Mouse (Mus musculus) E14TG2a.4 (cell line): ENCODE data around the gene Nudc.
A peak's percentile ranks its signal among the peaks of the same experiment; 100 is the strongest.
"Not testable (repeated sequence)": the region's sequence is repeated elsewhere in the genome, so short reads cannot be mapped to it uniquely, and the experiment has no call there.

Experiments used
- H3K27me3 ChIP-seq: 2 replicates; pipeline ENCODE4 v1.6.1; 2014; ENCODE audit warnings: low read length, control low read depth; ENCODE audit not compliant: insufficient read depth
- H3K36me3 ChIP-seq: 2 replicates; pipeline ENCODE4 v1.6.1; 2014; ENCODE audit warnings: low read length, control low read depth; ENCODE audit not compliant: insufficient read depth
- H3K4me1 ChIP-seq: replicated peaks from 2 replicates; pipeline ENCODE4 v1.6.1; 2014; ENCODE audit warnings: low read depth, low read length, control low read depth
- H3K4me3 ChIP-seq: replicated peaks from 2 replicates; pipeline ENCODE4 v1.5.1; 2014; ENCODE audit warnings: mild to moderate bottlenecking, low read length
- H3K9me3 ChIP-seq: 2 replicates; pipeline ENCODE4 v1.6.1; 2014; ENCODE audit warnings: low read length, control low read depth
- CTCF ChIP-seq: conservative IDR thresholded peaks from 2 replicates; pipeline ENCODE4 v1.5.1; 2014; ENCODE audit warnings: low read length
- NANOG ChIP-seq: IDR thresholded peaks from 2 replicates; pipeline ENCODE4 v1.6.1; 2014; ENCODE audit warnings: borderline replicate concordance, low read length, mixed read lengths
- POU5F1 ChIP-seq: IDR thresholded peaks from 2 replicates; pipeline ENCODE4 v1.6.1; 2014; ENCODE audit warnings: low read length, borderline replicate concordance

Gene Nudc

DNA sequence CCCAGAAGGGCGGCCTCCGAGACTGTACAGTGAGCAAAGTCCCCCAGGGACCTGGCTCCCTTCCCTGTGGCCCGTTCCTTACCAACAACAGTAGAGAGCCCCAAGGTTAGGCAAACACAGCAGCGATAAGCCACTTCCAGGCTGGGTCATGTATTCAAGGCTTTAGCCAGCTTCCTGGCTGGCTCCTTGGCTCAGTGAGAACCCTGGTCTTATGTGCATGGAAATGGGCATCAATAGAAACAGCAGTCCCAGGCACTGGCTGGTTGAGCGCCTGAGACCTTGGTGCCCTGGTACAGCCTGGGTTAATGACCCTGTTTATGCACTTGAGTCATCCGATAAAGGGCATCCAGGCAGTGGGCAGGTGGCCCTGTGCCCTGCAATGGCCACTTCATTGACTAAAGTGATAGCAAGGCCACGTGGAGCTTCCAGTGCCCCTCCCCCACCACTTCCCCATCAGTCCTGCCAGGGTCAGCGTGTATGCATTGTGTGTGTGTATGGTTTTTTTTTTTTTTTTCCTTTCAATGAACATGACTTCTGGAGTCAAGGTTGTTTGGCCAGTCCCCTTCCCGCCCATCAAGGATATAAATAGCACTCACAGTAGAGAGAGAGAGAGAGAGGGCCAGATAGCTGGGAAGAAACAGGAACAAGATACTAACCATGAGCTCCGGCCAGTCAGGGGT lies 7.1 kb upstream of the Nudc start, which contains the start of gene Nr0b2:
Nr0b2 (plus strand) TSS at position 609 of the 680 bp plus-strand sequence.
- Histone ChIP-seq H3K4me1 (peaks cover 22% of the 10 kb centered on the region), H3K36me3 (no peaks in the 10 kb centered on the region), H3K4me3 (peak within 1 kb of the TSS; percentile 63), H3K27me3 (peaks cover 35% of the 10 kb centered on the region), H3K9me3 (no peaks in the 10 kb centered on the region)
- TF ChIP-seq NANOG (no peak), CTCF (no peak), POU5F1 (no peak)

- Histone ChIP-seq H3K4me3 (no peak overlapping the region), H3K4me1 (peaks cover 22% of the 10 kb centered on the region), H3K27me3 (peaks cover 30% of the 10 kb centered on the region), H3K9me3 (no peaks in the 10 kb centered on the region), H3K36me3 (no peaks in the 10 kb centered on the region)
- TF ChIP-seq CTCF, result no peak
- TF ChIP-seq NANOG, result no peak
- TF ChIP-seq POU5F1, result no peak
Measured at GRCm38 (mm10) chr4:133552029-133552428, 6.2 kb upstream of the Nudc start.

GRCm38 (mm10) chr4:133536652-133537051 lies 9.1 kb downstream of the Nudc start:
- H3K4me3 ChIP-seq, result no peak overlapping the region
- H3K9me3 ChIP-seq, result no peaks in the 10 kb centered on the region
- TF ChIP-seq POU5F1 (no peak), CTCF (no peak), NANOG (no peak)
- peaks cover 62% of the 10 kb centered on the region for H3K4me1 ChIP-seq
- H3K36me3 ChIP-seq, result peaks cover 94% of the 10 kb centered on the region
- H3K27me3 ChIP-seq, result no peaks in the 10 kb centered on the region

DNA sequence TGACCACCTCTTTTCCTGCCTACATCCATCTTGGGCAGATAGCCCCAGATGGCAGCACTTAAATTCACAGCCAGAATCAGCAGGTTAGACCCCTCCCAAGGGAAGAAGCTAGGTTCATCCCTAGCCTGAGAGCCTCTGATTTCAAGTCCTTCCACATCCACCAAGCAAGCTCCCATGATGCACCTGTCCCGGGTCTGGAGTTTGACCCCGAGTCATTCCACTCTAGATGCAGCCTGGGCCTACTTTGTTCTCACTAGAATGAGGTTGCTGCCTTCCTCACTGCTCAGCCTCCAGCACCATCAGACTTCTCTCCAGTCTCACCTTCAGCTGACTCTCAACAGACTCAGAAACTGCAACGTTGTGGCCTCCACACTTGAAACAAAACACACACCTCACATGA lies 9.7 kb downstream of the Nudc start:
- Histone ChIP-seq H3K36me3 (peaks cover 94% of the 10 kb centered on the region), H3K27me3 (no peaks in the 10 kb centered on the region), H3K9me3 (no peaks in the 10 kb centered on the region), H3K4me3 (no peak overlapping the region), H3K4me1 (peaks cover 61% of the 10 kb centered on the region)
- TF ChIP-seq NANOG, result no peak
- no peak for TF ChIP-seq POU5F1
- no peak for TF ChIP-seq CTCF

DNA sequence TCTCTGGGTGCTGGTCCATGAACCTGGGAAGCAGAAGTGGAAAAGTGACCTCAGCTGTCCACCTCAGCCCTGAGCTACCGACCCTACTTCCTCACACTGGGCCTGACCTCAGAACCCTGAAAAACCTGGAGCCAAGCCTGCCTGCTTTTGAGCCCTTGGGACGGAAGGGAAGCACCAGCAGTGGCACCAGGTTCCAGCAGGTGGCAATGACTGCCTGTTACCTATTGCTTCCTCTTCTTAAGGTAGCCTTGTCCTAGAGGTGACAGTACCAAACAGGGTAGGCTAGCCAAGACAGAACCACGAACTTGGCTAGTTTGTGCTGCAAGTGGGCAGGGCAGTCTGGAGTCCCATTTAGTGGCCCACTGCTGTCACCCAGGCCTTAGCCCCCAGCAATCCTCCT lies 13.0 kb downstream of the Nudc start:
- H3K4me3 ChIP-seq, result no peak overlapping the region
- H3K27me3 ChIP-seq, result no peaks in the 10 kb centered on the region
- H3K36me3 ChIP-seq, result peaks cover 98% of the 10 kb centered on the region
- H3K4me1 ChIP-seq, result peaks cover 63% of the 10 kb centered on the region
- TF ChIP-seq POU5F1 (no peak), NANOG (no peak), CTCF (no peak)
- H3K9me3 ChIP-seq, result no peaks in the 10 kb centered on the region

DNA sequence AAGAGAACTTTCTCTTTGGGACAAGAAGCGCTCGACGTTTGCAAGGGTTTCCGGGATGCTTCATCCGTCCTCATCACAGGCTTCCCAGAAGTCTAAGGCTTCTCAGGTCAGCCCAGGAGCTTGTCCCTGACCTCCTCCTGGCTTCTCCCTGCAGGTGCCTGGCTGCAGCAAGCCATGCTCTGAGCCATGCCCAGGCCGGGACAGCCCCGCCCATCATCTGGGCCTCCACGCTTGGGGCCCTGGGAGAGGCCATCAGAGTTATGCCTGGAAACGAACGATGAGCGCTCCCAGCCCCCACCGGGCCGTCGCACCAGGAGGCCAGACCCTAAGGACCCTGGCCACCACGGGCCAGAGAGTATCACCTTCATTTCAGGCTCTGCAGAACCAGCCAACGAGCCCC lies 18.0 kb downstream of the Nudc start:
- H3K36me3 ChIP-seq, result peaks cover 52% of the 10 kb centered on the region
- peaks cover 39% of the 10 kb centered on the region for H3K4me1 ChIP-seq
- H3K27me3 ChIP-seq, result no peaks in the 10 kb centered on the region
- TF ChIP-seq NANOG (no peak), CTCF (no peak)
- peak overlapping the region; percentile 66 for H3K4me3 ChIP-seq
- no peaks in the 10 kb centered on the region for H3K9me3 ChIP-seq

DNA sequence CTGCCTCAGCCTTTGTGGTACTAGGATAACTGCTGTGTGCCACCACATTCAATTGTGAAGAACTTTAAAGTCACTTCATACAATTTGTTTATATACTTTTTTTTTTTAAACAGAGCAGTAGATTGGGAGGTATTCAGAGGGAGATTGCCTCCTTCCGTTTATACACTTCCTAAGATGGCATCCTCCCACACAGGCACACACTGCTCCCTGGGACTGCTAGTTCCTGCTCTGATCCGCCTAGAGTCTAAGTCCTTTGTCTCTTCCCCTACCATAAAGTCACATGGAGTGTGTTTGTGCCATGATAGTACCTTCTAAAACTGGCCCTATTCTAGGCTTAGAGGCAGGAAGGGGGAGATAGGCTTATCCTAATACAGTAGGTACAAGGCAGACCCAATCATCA lies 24.3 kb downstream of the Nudc start:
- TF ChIP-seq NANOG (no peak), POU5F1 (no peak), CTCF (no peak)

DNA sequence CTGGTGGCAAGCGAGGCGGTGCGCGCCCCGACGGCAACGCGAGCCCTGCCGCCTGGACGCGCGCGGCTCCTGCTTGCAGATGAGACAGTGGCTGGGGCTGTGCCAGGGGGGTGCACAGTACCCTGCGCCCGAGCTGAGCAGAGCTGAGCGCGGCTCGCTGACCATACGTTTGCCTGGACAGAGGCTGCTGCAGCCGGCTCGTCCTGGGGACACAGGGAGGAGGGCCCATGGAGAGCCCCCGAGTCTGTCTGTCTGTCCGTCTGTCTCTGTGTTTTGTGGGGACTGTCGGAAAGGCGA lies 26.5 kb downstream of the Nudc start:
- no peaks in the 10 kb centered on the region for H3K36me3 ChIP-seq
- no peak for TF ChIP-seq CTCF
- TF ChIP-seq NANOG, result no peak
- no peak for TF ChIP-seq POU5F1
- peak overlapping the region; percentile 83 for H3K4me3 ChIP-seq

More for the DNA sequence above, 24.3 kb downstream of the Nudc start:
- no peak overlapping the region for H3K4me3 ChIP-seq
- peaks cover 28% of the 10 kb centered on the region for H3K27me3 ChIP-seq
- H3K36me3 ChIP-seq, result no peaks in the 10 kb centered on the region
- H3K9me3 ChIP-seq, result no peaks in the 10 kb centered on the region
- peaks cover 6% of the 10 kb centered on the region; the same call in 1 of the 2 replicates for H3K4me1 ChIP-seq

DNA sequence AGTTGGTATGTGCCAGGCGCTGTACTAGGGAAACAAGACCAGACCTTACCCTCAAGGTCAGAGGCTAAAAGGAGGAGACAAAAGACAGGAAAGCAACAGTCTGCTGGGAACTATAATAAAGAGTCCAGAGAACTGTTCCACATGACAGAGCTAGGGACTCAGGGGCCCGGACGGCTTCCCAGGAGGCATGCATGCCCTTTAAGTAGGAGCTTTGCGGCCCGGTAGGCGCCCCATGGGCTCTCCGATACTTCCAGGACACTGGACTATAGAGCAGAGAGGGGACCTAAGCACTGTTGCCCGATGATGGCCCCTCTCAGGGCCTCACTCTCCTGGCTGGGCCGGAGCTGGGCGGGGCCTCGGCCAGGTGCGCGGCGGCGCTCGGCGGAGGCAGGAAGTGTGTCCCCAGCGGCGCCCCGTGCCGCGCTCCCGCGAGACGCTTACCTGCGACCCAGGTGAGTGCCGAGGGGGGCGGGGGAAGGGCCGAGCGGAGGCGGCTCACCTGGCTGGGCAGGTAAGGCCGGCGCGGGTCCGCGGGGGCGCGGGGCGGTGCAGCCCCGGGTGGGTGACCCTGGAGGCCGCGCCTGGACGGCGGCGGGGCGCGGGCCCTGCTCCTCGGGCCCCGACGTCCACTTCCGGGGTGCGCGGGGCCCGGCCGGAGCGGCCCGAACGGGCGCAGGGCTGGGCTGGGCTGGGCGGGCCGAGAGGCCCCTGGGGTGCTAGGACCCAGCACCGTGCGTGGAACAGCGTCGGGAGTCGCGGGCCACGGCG lies 27.0 kb downstream of the Nudc start, which contains the start of gene Kdf1:
Kdf1 (plus strand) TSS at position 363 of the 768 bp plus-strand sequence.
- Histone ChIP-seq H3K27me3 (peaks cover 28% of the 10 kb centered on the region), H3K4me1 (peaks cover 6% of the 10 kb centered on the region; the same call in 1 of the 2 replicates), H3K4me3 (peak within 1 kb of the TSS; percentile 83), H3K36me3 (no peaks in the 10 kb centered on the region), H3K9me3 (no peaks in the 10 kb centered on the region)
- TF ChIP-seq POU5F1, result no peak
- no peak for TF ChIP-seq CTCF
- no peak for TF ChIP-seq NANOG

More for the DNA sequence above, 26.5 kb downstream of the Nudc start:
- Histone ChIP-seq H3K4me1 (peaks cover 6% of the 10 kb centered on the region; the same call in 1 of the 2 replicates), H3K27me3 (peaks cover 28% of the 10 kb centered on the region), H3K9me3 (no peaks in the 10 kb centered on the region)

- no peaks in the 10 kb centered on the region for H3K27me3 ChIP-seq
- H3K4me3 ChIP-seq, result no peak overlapping the region
- no peaks in the 10 kb centered on the region for H3K9me3 ChIP-seq
- TF ChIP-seq POU5F1 (no peak), CTCF (peak; percentile 96)
- H3K4me1 ChIP-seq, result peaks cover 34% of the 10 kb centered on the region
- H3K36me3 ChIP-seq, result no peaks in the 10 kb centered on the region
Measured at GRCm38 (mm10) chr4:133512972-133513371, 32.8 kb downstream of the Nudc start.

GRCm38 (mm10) chr4:133512511-133512910 lies 33.3 kb downstream of the Nudc start:
- not testable (repeated sequence) for H3K4me3 ChIP-seq, H3K36me3 ChIP-seq, H3K9me3 ChIP-seq, H3K27me3 ChIP-seq
- H3K4me1 ChIP-seq, result peaks cover 36% of the 10 kb centered on the region
